Mouse (Mus musculus) right cerebral cortex, postnatal 10 days (tissue): ENCODE results near the gene Nfe2l3.
"Not testable (repeated sequence)": the region's sequence is repeated elsewhere in the genome, so short reads cannot be mapped to it uniquely, and the experiment has no call there.

Source experiments
- DNase-seq, 2 experiments: peaks; one replicate each; pipeline ENCODE4 v3.0.0; 2021; ENCODE audit warnings: low spot score in 2 of 2

The Nfe2l3 gene

GRCm38 (mm10) chr6:51432535-51433397, at the start of gene Nfe2l3:
TSS of gene Nfe2l3 (plus strand) at chr6:51432670.
- DNase-seq: peak; percentile 54 to 55

- DNase-seq: peak; percentile 89 to 94
Observed at GRCm38 (mm10) chr6:51383769-51384755, 48.4 kb upstream of the Nfe2l3 start.

- no peak for DNase-seq
Observed at GRCm38 (mm10) chr6:51390505-51390904, 42.0 kb upstream of the Nfe2l3 start.

- no peak for DNase-seq
Observed at GRCm38 (mm10) chr6:51391816-51392490, 40.5 kb upstream of the Nfe2l3 start.

GRCm38 (mm10) chr6:51393341-51394128, 38.9 kb upstream of the Nfe2l3 start:
- DNase-seq: no peak

GRCm38 (mm10) chr6:51394367-51394766, 38.1 kb upstream of the Nfe2l3 start:
- not testable (repeated sequence) for DNase-seq

GRCm38 (mm10) chr6:51394963-51395362, 37.5 kb upstream of the Nfe2l3 start:
- DNase-seq: not testable (repeated sequence)

- DNase-seq: no peak
Observed at GRCm38 (mm10) chr6:51395486-51395885, 37.0 kb upstream of the Nfe2l3 start.

GRCm38 (mm10) chr6:51399113-51399518, 33.4 kb upstream of the Nfe2l3 start:
- DNase-seq: no peak

- DNase-seq: no peak
Observed at GRCm38 (mm10) chr6:51401294-51401693, 31.2 kb upstream of the Nfe2l3 start.

GRCm38 (mm10) chr6:51403598-51403997, 28.9 kb upstream of the Nfe2l3 start:
- no peak for DNase-seq

- no peak for DNase-seq
Observed at GRCm38 (mm10) chr6:51404502-51404901, 28.0 kb upstream of the Nfe2l3 start.

GRCm38 (mm10) chr6:51416433-51416832, 16.0 kb upstream of the Nfe2l3 start:
- peak in 1 of 2 experiments; percentile 49 for DNase-seq

GRCm38 (mm10) chr6:51417306-51417936, 15.0 kb upstream of the Nfe2l3 start:
- no peak for DNase-seq

- DNase-seq: no peak
Observed at GRCm38 (mm10) chr6:51423466-51424122, 8.9 kb upstream of the Nfe2l3 start.

GRCm38 (mm10) chr6:51424537-51424936, 7.9 kb upstream of the Nfe2l3 start:
- DNase-seq: no peak

- DNase-seq: no peak
Observed at GRCm38 (mm10) chr6:51434270-51434669, 1.8 kb downstream of the Nfe2l3 start.

GRCm38 (mm10) chr6:51437665-51438064, 5.2 kb downstream of the Nfe2l3 start:
- DNase-seq: no peak

GRCm38 (mm10) chr6:51438826-51439330, 6.4 kb downstream of the Nfe2l3 start:
- no peak for DNase-seq
